Mouse (Mus musculus) thymus, adult 2 months (tissue): ENCODE measurements around the gene Prom2. TPM values are rescaled to one million over a fixed set of nuclear protein-coding genes. Genes with fewer than 3 reads are reported as not detected.

Source experiments
- DNase-seq: peaks from one replicate; pipeline ENCODE4 v3.0.0; 2021
- H3K27ac ChIP-seq: fragments of 200-500 bp; 2 replicates; pipeline ENCODE4 v1.5.1; 2012; ENCODE audit warnings: low read length, control low read depth; ENCODE audit not compliant: control insufficient read depth, insufficient read depth
- H3K27me3 ChIP-seq: fragments of 200-500 bp; 2 replicates; pipeline ENCODE4 v1.6.1; 2012; ENCODE audit warnings: mild to moderate bottlenecking, low read length, moderate library complexity, mixed read lengths; ENCODE audit not compliant: control insufficient read depth, insufficient read depth
- H3K36me3 ChIP-seq: fragments of 200-500 bp; 2 replicates; pipeline ENCODE4 v1.6.1; 2012; ENCODE audit warnings: mild to moderate bottlenecking, low read length, moderate library complexity; ENCODE audit not compliant: control insufficient read depth, insufficient read depth
- H3K4me1 ChIP-seq: fragments of 200-500 bp; replicated peaks from 2 replicates; pipeline ENCODE4 v1.6.1; 2012; ENCODE audit warnings: low read length; ENCODE audit not compliant: control insufficient read depth, insufficient read depth
- H3K4me3 ChIP-seq: fragments of 200-500 bp; 2 replicates; pipeline ENCODE4 v1.5.1; 2012; ENCODE audit warnings: mild to moderate bottlenecking, low read length, control low read depth, moderate library complexity; ENCODE audit not compliant: control insufficient read depth, insufficient read depth
- CTCF ChIP-seq: fragments of 200-500 bp; IDR thresholded peaks from 2 replicates; pipeline ENCODE4 v1.5.1; 2012; ENCODE audit warnings: mild to moderate bottlenecking, control low read depth, low read length, moderate library complexity, borderline replicate concordance; ENCODE audit not compliant: control insufficient read depth, poor library complexity, insufficient read depth; ENCODE audit errors: extremely low read depth
- POLR2A ChIP-seq: fragments of 200-500 bp; IDR thresholded peaks from 2 replicates; pipeline ENCODE4 v1.6.1; 2012; ENCODE audit warnings: mild to moderate bottlenecking, low read length, control low read depth, moderate library complexity; ENCODE audit not compliant: control insufficient read depth, poor library complexity, insufficient read depth; ENCODE audit errors: extremely low read depth
- WGBS: fragments of 180-500 bp; shearing (Covaris S2); methylation state at CpG from one replicate; pipeline ENCODE4 v1.1.7; 2018; 5-methylcytosine and 5-hydroxymethylcytosine counted together
- polyA plus RNA-seq: library from polyadenylated mRNA; depleted of rRNA; stranded (reverse); fragments of >200 nt; gene quantifications from 2 replicates; pipeline ENCODE4 v1.2.3, GENCODE M21; 2012

The Prom2 gene
- polyA plus RNA-seq, 1 experiment = 5.5 TPM

GRCm38 (mm10) chr2:127507077-127507774 is 34.0 kb downstream of the Prom2 start:
- H3K36me3 ChIP-seq = no peaks in the 10 kb centered on the region
- no peak for TF ChIP-seq POLR2A
- peak; percentile 90 for TF ChIP-seq CTCF
- no peak overlapping the region for H3K27ac ChIP-seq
- peak; percentile 82 for DNase-seq
- H3K4me1 ChIP-seq = 0 out of 2 replicates have a peak, but pooled peaks cover 6% of the 10 kb centered on the region
- 32% methylated on average over 7 of the region's 7 CpGs for WGBS
- no peaks in the 10 kb centered on the region for H3K27me3 ChIP-seq
- no peak overlapping the region for H3K4me3 ChIP-seq

- no peak for TF ChIP-seq CTCF
- no peak for TF ChIP-seq POLR2A
- 78% methylated on average over 6 of the region's 6 CpGs for WGBS
- no peak for DNase-seq
- Histone ChIP-seq H3K27me3 (no peaks in the 10 kb centered on the region), H3K4me1 (0 out of 2 replicates have a peak, but pooled peaks cover 6% of the 10 kb centered on the region), H3K36me3 (no peaks in the 10 kb centered on the region), H3K27ac (no peak overlapping the region), H3K4me3 (no peak overlapping the region)
These were observed 35.1 kb downstream of the Prom2 start for GRCm38 (mm10) chr2:127506131-127506632.

GRCm38 (mm10) chr2:127505196-127505595 is 36.1 kb downstream of the Prom2 start:
- H3K27ac ChIP-seq = no peak overlapping the region
- H3K36me3 ChIP-seq = no peaks in the 10 kb centered on the region
- DNase-seq = no peak
- TF ChIP-seq POLR2A (no peak), CTCF (no peak)
- H3K27me3 ChIP-seq = no peaks in the 10 kb centered on the region
- 0 out of 2 replicates have a peak, but pooled peaks cover 6% of the 10 kb centered on the region for H3K4me1 ChIP-seq
- 4% methylated on average over 4 of the region's 4 CpGs for WGBS
- H3K4me3 ChIP-seq = no peak overlapping the region

GRCm38 (mm10) chr2:127503751-127504549 is 37.3 kb downstream of the Prom2 start:
- no peak overlapping the region for H3K4me3 ChIP-seq
- 0 out of 2 replicates have a peak, but pooled peaks cover 6% of the 10 kb centered on the region for H3K4me1 ChIP-seq
- no peak for DNase-seq
- 89% methylated on average over 8 of the region's 8 CpGs for WGBS
- H3K27me3 ChIP-seq = no peaks in the 10 kb centered on the region
- H3K36me3 ChIP-seq = no peaks in the 10 kb centered on the region
- no peak overlapping the region for H3K27ac ChIP-seq
- TF ChIP-seq POLR2A (no peak), CTCF (no peak)

- no peaks in the 10 kb centered on the region for H3K36me3 ChIP-seq
- WGBS = 67% methylated on average over 7 of the region's 7 CpGs
- TF ChIP-seq POLR2A (no peak), CTCF (peak; percentile 72; the same call in 1 of the 2 replicates)
- H3K4me1 ChIP-seq = 0 out of 2 replicates have a peak, but pooled peaks cover 6% of the 10 kb centered on the region
- H3K27ac ChIP-seq = no peak overlapping the region
- no peaks in the 10 kb centered on the region for H3K27me3 ChIP-seq
- DNase-seq = peak; percentile 51
- no peak overlapping the region for H3K4me3 ChIP-seq
These were observed 40.2 kb downstream of the Prom2 start for GRCm38 (mm10) chr2:127501061-127501460.

GRCm38 (mm10) chr2:127498750-127499149 is 42.5 kb downstream of the Prom2 start:
- Histone ChIP-seq H3K27me3 (no peaks in the 10 kb centered on the region), H3K27ac (no peak overlapping the region), H3K36me3 (no peaks in the 10 kb centered on the region), H3K4me3 (no peak overlapping the region), H3K4me1 (no peaks in the 10 kb centered on the region)
- 97% methylated on average over 8 of the region's 8 CpGs for WGBS
- no peak for DNase-seq
- TF ChIP-seq CTCF = no peak
- no peak for TF ChIP-seq POLR2A
